Mouse (Mus musculus) midbrain, embryonic 10.5 days (tissue): ENCODE results near the gene Mapk10. TPM values are rescaled to one million over a fixed set of nuclear protein-coding genes. Genes with fewer than 3 reads are reported as not detected.
A peak's percentile ranks its signal among the peaks of the same experiment; 100 is the strongest.

Experiments used
- DNase-seq: peaks from one replicate; pipeline ENCODE4 v3.0.0-alpha.2; 2017; ENCODE audit warnings: low spot score
- H3K27ac ChIP-seq: fragments of 300-500 bp; sonication (generic); replicated peaks from 2 replicates; pipeline ENCODE4 v1.5.1; 2016; ENCODE audit warnings: mild to moderate bottlenecking
- H3K27me3 ChIP-seq: fragments of 300-500 bp; sonication (generic); 2 replicates; pipeline ENCODE4 v1.6.1; 2016; ENCODE audit warnings: low read depth, mild to moderate bottlenecking; ENCODE audit not compliant: poor library complexity, severe bottlenecking
- H3K36me3 ChIP-seq: fragments of 300-500 bp; sonication (generic); 2 replicates; pipeline ENCODE4 v1.6.1; 2016; ENCODE audit warnings: mild to moderate bottlenecking, moderate library complexity
- H3K4me1 ChIP-seq: fragments of 300-500 bp; sonication (generic); 2 replicates; pipeline ENCODE4 v1.6.1; 2016
- H3K4me3 ChIP-seq: fragments of 300-500 bp; sonication (generic); 2 replicates; pipeline ENCODE4 v1.5.1; 2016; ENCODE audit warnings: mild to moderate bottlenecking, moderate library complexity
- H3K9me3 ChIP-seq: fragments of 300-500 bp; sonication (generic); replicated peaks from 2 replicates; pipeline ENCODE4 v1.6.1; 2016; ENCODE audit warnings: mild to moderate bottlenecking
- WGBS: fragments of 180-500 bp; shearing (Covaris S2); methylation state at CpG from one replicate; pipeline ENCODE4 v1.1.7; 2016; 5-methylcytosine and 5-hydroxymethylcytosine counted together
- polyA plus RNA-seq: library from polyadenylated mRNA; unstranded; fragments of >200 nt; fragmentation: Nextera tagmentation; extraction: Ambion mirVana; gene quantifications from 2 replicates; pipeline ENCODE4 v1.2.1, GENCODE M21; 2016

The Mapk10 gene
- polyA plus RNA-seq, 1 experiment from 2014 or later = 14.9 TPM

DNA sequence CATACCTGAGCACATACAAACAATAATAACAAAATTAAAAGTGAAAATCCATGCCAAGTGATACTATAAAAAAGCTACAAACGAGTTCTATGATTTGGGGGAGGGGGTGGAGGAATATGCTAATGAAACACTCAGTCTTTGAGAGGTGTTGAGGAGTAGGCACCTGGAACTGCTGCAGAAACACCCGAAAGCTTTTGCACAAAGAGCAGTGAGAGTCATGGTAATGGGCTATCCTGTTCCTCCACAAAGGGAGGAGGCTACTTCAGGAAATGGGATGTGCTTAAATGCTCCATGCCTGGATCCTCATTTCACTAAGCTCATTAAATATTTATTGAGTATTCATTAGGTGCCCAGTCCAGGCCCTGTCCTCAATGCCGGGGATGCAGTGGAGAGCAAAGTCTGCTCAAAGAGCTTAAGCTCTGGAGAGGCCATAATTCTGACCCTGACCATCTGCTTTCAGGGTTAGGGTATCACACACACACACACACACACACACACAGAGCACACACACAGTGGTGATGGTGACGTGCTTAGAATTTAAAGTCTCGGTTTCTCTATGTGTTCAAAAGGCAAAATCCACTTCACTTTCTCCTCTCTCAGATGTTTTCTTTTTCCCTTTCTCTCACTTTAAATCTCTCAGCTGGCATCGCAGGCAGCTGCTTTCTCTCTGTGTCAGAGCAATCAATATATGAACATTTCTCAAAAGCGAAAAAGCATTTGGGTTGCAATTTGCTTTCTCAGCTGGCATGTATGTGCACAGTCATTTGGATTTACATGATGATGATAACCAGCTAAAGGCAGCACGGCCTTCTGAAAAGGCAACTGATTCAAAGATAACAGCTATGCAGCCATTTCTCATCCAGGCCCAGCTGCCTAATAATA, 50.6 kb downstream of the Mapk10 start:
- DNase-seq = peak; percentile 65

DNA sequence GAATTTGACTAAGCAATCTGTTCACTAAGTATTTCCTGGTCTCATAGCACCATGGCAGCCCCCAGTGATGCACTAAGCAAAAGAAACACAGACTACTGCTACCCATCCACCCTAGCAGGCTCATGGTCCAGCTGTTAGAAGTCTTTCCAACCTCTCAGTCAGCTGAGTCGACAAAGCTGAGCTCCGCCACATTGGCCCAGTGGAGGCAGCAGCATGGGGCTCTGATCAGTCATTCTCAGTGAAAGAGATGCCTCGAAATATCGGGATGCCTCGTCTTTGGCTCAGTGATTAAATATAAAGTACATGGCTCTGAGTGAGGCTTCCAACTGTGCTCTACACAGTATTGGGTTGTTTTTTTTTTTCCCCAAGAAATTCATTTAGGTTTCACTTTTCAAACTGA, 70.2 kb downstream of the Mapk10 start:
- no peak overlapping the region for H3K4me3 ChIP-seq
- no peak for DNase-seq
- H3K27ac ChIP-seq = no peak overlapping the region
- WGBS = 67% methylated on average over 5 of the region's 5 CpGs
- H3K9me3 ChIP-seq = no peaks in the 10 kb centered on the region
- H3K36me3 ChIP-seq = no peaks in the 10 kb centered on the region
- no peaks in the 10 kb centered on the region for H3K27me3 ChIP-seq
- no peaks in the 10 kb centered on the region for H3K4me1 ChIP-seq

More for the DNA sequence above, 50.6 kb downstream of the Mapk10 start:
- peaks cover 36% of the 10 kb centered on the region for H3K4me1 ChIP-seq
- H3K27ac ChIP-seq = peak overlapping the region; percentile 75
- WGBS = 57% methylated on average over 8 of the region's 8 CpGs
- no peaks in the 10 kb centered on the region for H3K27me3 ChIP-seq
- H3K36me3 ChIP-seq = no peaks in the 10 kb centered on the region
- H3K4me3 ChIP-seq = peak overlapping the region; percentile 18; the same call in 1 of the 2 replicates
- no peaks in the 10 kb centered on the region for H3K9me3 ChIP-seq

DNA sequence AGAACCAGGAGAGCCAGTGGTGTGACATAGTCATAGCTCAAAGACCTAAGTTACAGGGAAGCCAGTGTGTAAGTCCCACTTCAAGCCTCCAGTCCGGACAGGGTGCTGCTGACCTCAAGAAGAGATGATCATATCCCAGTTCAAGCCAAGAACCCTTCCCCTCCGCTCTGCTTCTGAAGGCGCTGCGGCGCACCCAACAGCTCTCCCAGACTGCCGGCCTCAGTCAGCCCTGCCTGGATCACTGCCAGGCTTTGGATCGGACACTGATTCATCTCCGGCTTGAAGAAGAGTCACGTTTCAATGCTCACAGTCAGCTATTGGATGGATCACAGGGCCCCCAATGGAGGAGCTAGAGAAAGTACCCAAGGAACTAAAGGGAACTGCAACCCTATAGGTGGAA, 76.3 kb downstream of the Mapk10 start:
- H3K4me3 ChIP-seq = no peak overlapping the region
- H3K4me1 ChIP-seq = no peaks in the 10 kb centered on the region
- H3K27me3 ChIP-seq = no peaks in the 10 kb centered on the region
- no peak for DNase-seq
- H3K9me3 ChIP-seq = no peaks in the 10 kb centered on the region
- H3K36me3 ChIP-seq = no peaks in the 10 kb centered on the region
- 90% methylated on average over 9 of the region's 9 CpGs for WGBS
- H3K27ac ChIP-seq = no peak overlapping the region

DNA sequence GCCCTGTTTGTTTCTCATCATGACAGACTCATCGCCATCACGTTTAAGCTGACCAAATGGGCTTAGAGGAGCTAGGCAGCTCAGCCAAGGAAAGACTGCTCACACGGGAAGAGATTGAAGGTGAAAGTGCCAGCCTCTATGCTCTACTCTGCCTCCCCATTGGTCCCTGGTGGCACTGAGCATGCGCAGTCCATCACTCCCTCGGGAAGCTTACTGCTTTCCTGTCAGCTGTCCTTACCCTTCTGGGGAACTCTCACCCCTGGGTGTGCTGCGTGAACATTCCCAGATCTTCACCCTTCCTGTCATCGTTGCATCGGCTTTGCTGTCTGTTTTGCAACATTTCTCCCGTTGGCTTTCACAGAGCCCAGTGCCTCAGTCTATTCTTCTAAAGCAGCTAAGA, 77.5 kb downstream of the Mapk10 start:
- no peaks in the 10 kb centered on the region for H3K36me3 ChIP-seq
- no peak for DNase-seq
- no peaks in the 10 kb centered on the region for H3K9me3 ChIP-seq
- H3K27me3 ChIP-seq = no peaks in the 10 kb centered on the region
- no peaks in the 10 kb centered on the region for H3K4me1 ChIP-seq
- WGBS = 84% methylated on average over 9 of the region's 9 CpGs
- H3K4me3 ChIP-seq = no peak overlapping the region
- H3K27ac ChIP-seq = no peak overlapping the region

DNA sequence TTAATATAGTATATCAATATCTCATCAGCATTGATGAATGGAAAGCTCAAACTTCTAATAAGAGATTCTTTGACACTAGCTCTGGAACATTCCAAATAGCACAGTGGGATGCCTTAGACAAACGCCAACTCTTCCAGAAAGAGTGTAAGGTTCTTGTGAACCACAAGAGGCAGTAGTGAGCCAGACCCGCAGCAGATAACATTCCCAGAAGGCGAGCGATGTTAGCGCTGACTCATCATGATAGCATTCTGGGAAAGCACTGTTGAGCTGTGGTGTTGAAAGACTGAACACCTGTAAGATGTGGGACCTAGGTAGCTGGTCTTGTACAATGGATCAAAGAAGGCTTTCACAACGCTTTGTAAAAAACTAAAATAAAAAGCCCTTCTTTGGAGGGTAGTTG, 78.3 kb downstream of the Mapk10 start:
- no peak for DNase-seq
- Histone ChIP-seq H3K4me3 (no peak overlapping the region), H3K27me3 (no peaks in the 10 kb centered on the region), H3K36me3 (no peaks in the 10 kb centered on the region), H3K9me3 (no peaks in the 10 kb centered on the region), H3K27ac (no peak overlapping the region), H3K4me1 (no peaks in the 10 kb centered on the region)
- 75% methylated on average over 6 of the region's 6 CpGs for WGBS

DNA sequence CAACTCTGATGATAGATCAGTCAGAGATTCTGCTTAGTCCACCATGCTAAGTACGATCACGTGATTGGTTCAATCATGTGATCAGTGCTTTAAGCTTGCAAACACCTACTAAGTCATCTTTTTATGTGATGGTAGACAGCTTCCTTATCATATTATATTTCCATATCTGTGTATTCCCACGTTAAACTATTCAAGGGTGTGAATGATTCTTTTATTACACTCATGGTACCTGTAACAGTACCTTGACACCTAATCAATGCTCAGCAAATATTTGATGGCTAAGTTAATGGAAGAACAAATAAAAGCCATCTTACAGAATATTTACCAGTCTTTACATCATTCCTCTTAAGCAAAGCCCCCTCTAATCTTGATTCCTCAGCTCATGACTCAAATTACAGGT, 91.5 kb downstream of the Mapk10 start:
- DNase-seq = no peak
- H3K36me3 ChIP-seq = no peaks in the 10 kb centered on the region
- H3K27ac ChIP-seq = no peak overlapping the region
- no peaks in the 10 kb centered on the region for H3K9me3 ChIP-seq
- no peaks in the 10 kb centered on the region for H3K4me1 ChIP-seq
- no peak overlapping the region for H3K4me3 ChIP-seq
- 93% methylated on average over 3 of the region's 3 CpGs for WGBS
- H3K27me3 ChIP-seq = no peaks in the 10 kb centered on the region

DNA sequence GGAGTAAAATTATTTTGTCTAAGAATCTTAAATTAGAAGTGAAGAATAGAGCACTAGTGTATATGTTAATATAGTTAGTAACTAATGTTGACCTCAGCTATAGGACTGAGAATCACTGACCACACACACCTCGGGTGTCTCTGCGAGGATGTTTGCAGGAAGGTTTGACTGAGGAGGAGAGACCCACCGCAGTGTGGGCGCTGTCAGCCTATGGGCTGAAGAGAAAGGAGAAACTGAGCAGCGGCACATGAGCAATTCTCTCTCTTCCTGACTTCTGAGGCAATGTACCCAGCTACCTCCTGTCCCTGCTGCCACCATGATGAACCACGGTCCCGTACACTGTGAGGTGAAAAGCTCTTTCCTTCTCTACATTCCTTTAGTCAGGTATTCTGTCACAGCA, 95.6 kb downstream of the Mapk10 start:
- H3K27ac ChIP-seq = no peak overlapping the region
- no peaks in the 10 kb centered on the region for H3K4me1 ChIP-seq
- H3K9me3 ChIP-seq = no peaks in the 10 kb centered on the region
- H3K4me3 ChIP-seq = no peak overlapping the region
- no peaks in the 10 kb centered on the region for H3K36me3 ChIP-seq
- 91% methylated on average over 7 of the region's 7 CpGs for WGBS
- no peak for DNase-seq
- no peaks in the 10 kb centered on the region for H3K27me3 ChIP-seq

DNA sequence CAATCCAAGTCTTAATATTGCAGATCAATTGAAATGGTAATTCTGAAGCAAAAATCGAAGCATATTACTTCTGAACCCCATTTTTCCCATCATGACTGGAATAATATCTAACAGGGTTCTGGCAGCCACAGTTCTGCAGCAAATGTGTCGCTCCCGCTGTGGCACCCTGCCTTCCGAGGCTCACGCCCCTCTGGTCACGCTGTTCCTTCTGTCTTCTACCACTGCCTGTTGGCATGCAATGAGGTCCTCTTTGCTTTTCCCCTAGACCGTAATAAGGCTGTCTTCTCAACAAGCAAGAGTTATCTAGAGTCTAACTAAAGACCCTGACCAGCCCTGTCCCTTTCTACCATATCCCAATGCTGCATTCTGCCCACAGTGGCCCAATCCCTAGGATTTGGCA, 98.7 kb downstream of the Mapk10 start:
- Histone ChIP-seq H3K27me3 (no peaks in the 10 kb centered on the region), H3K4me3 (no peak overlapping the region), H3K36me3 (no peaks in the 10 kb centered on the region), H3K9me3 (no peaks in the 10 kb centered on the region), H3K4me1 (no peaks in the 10 kb centered on the region), H3K27ac (no peak overlapping the region)
- 90% methylated on average over 7 of the region's 7 CpGs for WGBS
- DNase-seq = no peak

DNA sequence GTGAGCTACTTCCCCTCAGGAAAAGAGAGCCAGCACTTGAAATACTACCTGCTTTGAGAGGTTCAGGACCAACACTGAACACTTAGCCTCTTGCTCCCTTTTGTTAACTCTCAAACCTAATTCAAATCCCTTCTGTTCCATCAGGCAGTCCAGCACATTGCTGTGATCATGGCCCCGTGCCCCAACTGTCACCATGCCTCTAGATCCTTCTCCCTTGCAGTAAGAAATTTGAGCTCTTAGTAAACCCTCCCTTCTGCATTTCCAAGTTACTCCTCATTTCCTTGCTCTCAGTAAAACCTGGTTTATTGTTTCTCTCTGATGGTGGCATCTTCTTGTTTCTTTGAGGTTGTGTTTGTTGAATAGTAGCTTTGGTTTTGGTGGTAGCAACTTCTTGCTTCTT, 101.7 kb downstream of the Mapk10 start:
- WGBS = 79% methylated on average over 1 of the region's 1 CpGs
- H3K9me3 ChIP-seq = no peaks in the 10 kb centered on the region
- H3K4me1 ChIP-seq = no peaks in the 10 kb centered on the region
- H3K4me3 ChIP-seq = no peak overlapping the region
- no peak for DNase-seq
- H3K36me3 ChIP-seq = no peaks in the 10 kb centered on the region
- H3K27ac ChIP-seq = no peak overlapping the region
- no peaks in the 10 kb centered on the region for H3K27me3 ChIP-seq

DNA sequence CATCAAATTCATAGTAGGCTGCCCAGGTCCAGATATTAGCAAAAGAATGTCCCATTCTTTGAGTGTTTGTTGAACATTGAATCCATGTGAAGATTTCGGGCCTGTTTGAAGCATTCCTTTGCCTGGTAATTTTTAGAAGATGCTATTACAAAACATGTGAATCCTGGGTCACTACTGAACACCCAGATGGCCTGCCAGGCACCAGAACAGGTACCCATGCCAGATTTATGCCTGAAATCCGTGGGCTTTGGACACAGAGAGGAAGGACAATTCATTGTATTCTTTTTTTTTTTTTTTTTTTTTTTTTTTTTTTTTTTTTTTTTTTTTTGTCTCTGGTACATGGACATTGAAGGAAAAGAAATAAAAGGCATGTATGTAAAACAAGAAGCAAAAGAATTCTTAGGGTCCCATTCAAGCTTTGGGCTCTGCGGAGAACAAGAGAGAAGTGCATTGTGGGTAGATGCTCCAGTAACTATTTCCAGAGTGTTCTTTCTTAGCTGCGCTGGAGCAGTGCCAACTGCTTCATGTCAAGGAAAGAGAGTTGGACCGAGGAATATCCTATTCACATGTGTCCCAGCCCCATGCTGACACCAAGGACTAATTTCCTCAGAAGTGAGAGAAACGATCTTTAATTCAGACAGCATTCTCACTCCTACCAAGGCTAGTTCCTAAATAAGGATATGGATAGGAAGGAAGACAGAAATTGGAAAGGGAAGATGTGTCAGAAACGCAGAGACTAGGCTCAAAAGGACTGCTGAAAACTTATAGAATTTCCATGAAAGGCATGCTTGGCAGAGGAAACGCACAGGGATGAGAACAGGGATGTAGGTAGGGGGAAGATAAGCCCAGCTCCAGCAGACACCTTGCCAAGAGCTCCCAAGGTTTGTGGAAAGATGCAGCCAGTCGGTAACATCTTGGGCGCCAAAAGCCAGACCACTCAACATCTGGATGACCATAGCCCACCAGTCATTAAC, 105.4 kb downstream of the Mapk10 start:
- no peaks in the 10 kb centered on the region for H3K4me1 ChIP-seq
- no peak for DNase-seq
- no peak overlapping the region for H3K4me3 ChIP-seq
- 89% methylated on average over 10 of the region's 10 CpGs for WGBS
- H3K27ac ChIP-seq = no peak overlapping the region
- no peaks in the 10 kb centered on the region for H3K36me3 ChIP-seq
- no peaks in the 10 kb centered on the region for H3K9me3 ChIP-seq
- no peaks in the 10 kb centered on the region for H3K27me3 ChIP-seq

DNA sequence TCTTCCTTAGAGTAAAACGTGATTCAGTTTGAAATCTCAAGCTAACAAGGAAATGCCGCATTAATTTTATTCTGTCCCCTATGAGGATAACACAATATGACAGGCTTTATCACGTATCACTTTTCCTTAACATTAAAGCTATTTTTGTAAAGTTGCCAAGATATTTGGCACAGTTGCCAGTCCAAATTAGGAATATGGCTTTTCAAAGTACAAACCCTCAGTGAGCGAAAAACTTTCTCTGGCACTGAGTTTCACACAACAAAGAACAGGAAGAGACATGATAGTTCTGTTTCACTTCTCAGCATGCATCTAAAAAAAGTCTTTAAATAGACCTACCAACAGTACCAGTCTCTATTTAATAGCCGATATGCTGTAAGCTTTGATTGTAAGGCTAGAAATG, 107.1 kb downstream of the Mapk10 start:
- no peaks in the 10 kb centered on the region for H3K9me3 ChIP-seq
- H3K27ac ChIP-seq = no peak overlapping the region
- H3K27me3 ChIP-seq = no peaks in the 10 kb centered on the region
- peaks cover 4% of the 10 kb centered on the region; the same call in 1 of the 2 replicates for H3K4me1 ChIP-seq
- WGBS = 93% methylated on average over 5 of the region's 5 CpGs
- no peak for DNase-seq
- no peaks in the 10 kb centered on the region for H3K36me3 ChIP-seq
- H3K4me3 ChIP-seq = no peak overlapping the region

DNA sequence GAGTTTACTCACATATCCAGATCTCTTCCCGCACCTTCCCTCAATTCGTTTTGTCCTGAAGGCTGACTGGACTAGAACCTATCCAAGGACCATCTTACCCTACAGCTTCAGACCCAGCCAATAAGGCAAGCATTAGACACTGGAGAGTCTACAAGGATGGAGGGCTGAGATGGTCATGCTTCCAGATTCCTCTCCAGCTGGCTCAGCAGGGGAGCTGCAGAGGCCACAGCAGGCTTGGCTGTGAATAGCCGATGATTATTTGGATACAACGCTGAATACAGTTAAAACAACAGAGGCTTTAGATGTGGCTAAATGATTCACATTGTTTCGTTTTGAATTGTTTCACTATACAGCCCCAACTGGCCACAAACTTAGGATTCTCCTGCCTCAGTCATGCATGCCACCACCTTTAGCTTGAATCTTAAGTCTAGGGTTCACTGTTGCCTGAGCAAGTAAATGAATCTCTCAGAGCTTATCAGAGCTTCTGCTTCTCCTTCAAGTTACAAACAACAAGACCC, 108.2 kb downstream of the Mapk10 start:
- no peaks in the 10 kb centered on the region for H3K36me3 ChIP-seq
- 79% methylated on average over 5 of the region's 5 CpGs for WGBS
- no peak overlapping the region for H3K27ac ChIP-seq
- no peak overlapping the region for H3K4me3 ChIP-seq
- H3K27me3 ChIP-seq = no peaks in the 10 kb centered on the region
- peaks cover 4% of the 10 kb centered on the region; the same call in 1 of the 2 replicates for H3K4me1 ChIP-seq
- H3K9me3 ChIP-seq = no peaks in the 10 kb centered on the region
- no peak for DNase-seq
